Mouse (Mus musculus) c-Kit-positive CD71-positive TER-119-negative erythroid progenitor cells, embryonic 14.5 days (primary cell): ENCODE measurements around the gene Zfp383.
"Not testable (repeated sequence)": the region's sequence is repeated elsewhere in the genome, so short reads cannot be mapped to it uniquely, and the experiment has no call there.

Experiments used
- DNase-seq: peaks from one replicate; pipeline ENCODE4 v3.0.0-alpha.2; 2013; ENCODE audit warnings: low read depth

The Zfp383 gene

GRCm38 (mm10) chr7:29908130-29908950, at the start of gene Zfp383:
Gene Zfp383, plus strand, starts transcription at chr7:29908223.
- peak; percentile 58 for DNase-seq

DNA sequence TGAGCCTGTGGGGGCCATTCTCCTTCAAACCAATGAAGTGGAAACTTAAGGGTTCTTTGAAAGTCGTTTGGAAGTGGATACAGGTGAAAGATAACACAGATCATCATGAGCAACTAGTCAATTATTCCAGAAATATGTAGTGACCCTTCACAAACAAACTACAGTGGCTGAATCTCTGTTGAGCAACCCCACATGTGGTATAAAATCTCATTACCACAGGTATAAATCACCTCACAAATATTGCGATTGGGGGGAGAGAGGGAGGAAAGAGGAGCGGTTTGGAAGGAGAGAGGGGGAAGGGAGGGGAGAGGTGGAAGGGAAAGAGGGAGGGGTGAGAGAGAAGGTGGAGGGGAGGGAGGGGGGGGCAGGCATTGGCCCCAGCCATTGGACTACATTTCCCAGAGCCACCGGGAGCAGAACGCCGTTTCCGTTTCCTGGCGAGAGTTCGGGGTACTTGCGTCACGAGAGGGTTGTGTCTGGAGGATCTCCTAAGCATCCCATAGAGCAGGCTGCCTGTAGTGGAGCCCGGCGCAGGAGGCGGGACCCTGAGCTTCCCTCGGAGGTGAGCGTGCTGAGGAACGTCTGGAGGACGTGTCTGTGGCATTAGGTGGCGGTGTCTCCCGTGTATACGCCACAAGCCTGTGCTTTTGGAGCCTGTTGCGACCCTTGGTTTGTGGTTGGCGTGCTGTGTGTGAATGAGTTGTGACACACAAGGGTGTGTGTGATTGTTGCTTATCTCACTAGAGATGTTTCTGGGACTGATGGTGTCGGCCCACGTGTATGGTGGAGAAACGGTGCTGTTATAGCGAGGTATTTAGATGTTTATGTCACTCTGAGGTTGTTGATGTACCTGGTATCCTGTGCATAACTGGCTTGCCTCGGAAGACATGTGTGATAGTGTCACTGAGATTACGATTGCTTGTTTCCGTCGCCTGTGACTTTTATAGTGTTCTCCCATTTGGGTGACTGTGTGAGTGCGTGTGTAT, 48.2 kb upstream of the Zfp383 start, which contains the start of gene Zfp420:
Gene Zfp420 (plus strand): TSS at position 448 of the 986 bp plus-strand sequence.
- DNase-seq = peak; percentile 81

DNA sequence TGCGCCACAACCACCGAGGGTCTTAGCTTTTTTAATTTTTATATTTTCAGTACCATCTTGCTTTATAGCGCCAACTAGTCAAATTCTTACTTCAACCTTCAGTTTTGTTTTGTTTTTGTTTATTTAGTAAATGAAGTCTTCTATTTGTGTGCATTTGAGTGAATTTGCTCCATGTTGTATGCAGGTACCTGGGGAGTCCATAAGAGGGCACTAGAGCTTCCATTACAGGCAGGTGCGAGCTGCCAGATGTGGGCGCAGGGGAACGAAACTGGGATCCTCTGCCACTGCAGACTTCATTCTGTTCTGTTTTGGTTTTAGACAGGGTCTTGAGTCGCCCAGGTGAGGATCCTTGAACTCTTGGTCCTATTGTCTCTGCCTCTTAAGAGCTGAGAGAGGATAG, 46.4 kb upstream of the Zfp383 start:
- no peak for DNase-seq

GRCm38 (mm10) chr7:29874256-29874655, 33.8 kb upstream of the Zfp383 start:
- DNase-seq = no peak

DNA sequence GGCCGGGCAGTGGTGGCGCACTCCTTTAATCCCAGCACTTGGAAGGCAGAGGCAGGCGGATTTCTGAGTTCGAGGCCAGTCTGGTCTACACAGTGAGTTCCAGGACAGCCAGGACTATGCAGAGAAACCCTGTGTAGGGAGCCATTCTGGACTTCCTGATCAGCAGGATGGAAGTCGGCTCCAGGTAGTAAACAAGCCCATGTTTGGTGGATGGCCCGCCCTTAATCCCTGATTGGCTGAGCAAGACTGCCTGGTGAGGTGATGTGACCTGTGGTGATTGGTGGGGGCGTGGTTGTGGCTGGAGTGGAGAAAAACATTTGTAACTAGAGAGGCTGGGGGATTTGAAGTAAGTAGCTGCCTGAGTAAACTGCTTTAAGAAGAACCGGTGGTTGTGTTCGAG, 30.5 kb upstream of the Zfp383 start:
- not testable (repeated sequence) for DNase-seq

- no peak for DNase-seq
Measured at GRCm38 (mm10) chr7:29880056-29880455, 28.0 kb upstream of the Zfp383 start.

- DNase-seq = no peak
Measured at GRCm38 (mm10) chr7:29880916-29881315, 27.1 kb upstream of the Zfp383 start.

DNA sequence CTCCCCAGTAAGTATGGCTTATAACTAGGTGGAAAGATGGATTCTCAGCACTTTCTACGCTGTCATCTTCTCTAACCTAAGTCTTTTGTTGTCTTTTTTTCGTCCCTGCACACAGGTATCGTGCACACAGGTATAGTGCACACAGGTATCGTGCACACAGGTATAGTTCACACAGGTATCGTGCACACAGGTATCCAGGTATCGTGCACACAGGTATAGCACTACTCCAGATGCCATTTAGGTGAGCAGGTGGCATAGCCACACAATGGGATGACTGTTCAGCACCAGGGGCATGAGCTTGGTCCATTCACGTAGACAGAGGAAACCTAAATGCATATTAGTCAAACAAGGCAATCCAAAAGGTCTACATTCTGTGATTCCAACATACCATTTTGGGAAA, 17.5 kb upstream of the Zfp383 start:
- DNase-seq = no peak

DNA sequence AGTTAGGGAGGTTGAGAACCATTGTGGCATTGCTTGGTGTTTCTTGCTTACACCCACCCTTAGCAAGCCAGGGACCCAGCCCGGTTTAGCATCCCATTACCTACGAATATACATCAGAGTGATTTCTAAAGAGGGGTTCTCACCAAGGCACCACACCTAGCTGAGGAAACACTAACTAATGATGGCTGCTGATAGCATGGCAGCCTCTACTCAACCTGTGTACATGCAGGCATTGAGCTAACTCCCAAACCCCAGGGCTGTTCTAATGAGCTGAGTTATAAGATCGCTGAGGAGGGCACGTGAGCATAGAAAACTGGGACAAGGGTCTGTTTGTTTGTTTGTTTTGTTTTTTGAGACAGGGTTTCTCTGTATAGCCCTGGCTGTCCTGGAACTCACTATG, 15.3 kb upstream of the Zfp383 start:
- no peak for DNase-seq

DNA sequence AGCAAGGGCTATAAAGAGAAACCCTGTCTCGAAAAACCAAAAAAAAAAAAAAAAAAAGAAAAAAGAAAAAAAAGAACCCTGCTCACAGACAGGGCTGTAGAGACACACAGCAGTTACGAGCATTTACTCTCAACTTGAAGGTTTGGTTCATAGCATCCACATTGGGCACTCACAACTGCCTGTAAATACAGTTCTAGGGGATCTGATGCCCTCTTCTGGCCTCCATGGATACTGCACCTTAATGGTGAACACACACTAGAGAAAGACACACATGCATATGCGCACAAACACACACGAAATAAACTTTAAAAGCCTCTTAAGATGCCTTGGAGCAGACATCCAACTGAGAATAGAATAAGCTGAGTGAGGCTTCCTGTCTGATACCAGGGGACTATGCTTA, 9.7 kb upstream of the Zfp383 start:
- no peak for DNase-seq

GRCm38 (mm10) chr7:29904101-29904500, 3.9 kb upstream of the Zfp383 start:
- no peak for DNase-seq

DNA sequence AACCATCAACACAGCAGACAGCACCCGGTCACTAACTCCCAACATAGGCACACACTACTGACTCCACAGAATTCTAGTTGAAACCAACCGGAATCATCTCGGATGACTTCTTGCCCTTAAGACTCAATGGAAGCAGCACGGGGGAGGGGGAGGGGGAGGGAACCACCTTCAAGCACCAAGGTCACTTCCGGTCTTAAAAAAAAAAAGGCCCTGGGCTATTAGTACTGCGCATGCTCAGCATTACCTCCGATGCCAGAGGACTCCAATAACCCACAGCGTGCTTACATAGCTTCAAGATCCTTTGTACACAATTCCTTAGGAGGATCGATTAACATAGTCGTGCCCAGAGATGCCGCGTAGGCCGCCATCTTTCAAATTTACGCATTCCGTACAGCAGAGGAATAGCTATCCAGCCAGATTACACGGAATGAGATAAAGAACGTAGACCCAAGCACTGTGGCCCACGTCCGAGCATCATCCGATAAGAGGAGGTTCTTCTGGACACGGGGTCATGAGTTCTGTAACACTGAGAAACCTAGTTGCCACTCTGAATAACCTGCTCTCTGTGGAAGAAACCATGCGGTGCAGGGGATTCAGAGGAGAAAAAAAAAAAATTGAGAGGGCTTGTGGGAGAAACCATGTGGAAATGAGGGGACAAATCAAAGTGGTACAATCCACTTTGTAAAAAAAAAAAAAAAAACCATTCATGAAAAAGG, 1.9 kb upstream of the Zfp383 start, which contains the start of gene Zfp27:
Gene Zfp27 (minus strand): TSS at position 607 of the 716 bp plus-strand sequence.
- DNase-seq = peak; percentile 50

DNA sequence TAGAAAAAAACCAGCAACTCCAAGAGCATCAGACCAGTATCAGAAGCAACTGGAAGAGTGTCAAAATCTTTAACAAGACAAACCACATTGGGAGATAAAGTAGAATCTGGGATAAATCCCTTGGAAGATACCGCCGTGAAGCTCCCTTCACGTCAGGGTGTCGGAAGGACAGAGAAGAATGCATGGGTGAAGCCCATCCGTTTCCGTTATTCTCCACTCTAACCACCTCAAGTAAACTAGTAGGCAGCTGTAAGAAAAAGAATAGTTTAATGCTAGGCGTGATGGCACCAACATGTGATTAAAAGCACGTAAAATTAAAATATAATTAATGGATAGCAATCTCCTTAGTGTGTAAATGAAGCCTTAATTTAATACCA, 1.4 kb upstream of the Zfp383 start:
- peak; percentile 4 for DNase-seq

GRCm38 (mm10) chr7:29907206-29907605, 817 bp upstream of the Zfp383 start:
- DNase-seq = no peak

DNA sequence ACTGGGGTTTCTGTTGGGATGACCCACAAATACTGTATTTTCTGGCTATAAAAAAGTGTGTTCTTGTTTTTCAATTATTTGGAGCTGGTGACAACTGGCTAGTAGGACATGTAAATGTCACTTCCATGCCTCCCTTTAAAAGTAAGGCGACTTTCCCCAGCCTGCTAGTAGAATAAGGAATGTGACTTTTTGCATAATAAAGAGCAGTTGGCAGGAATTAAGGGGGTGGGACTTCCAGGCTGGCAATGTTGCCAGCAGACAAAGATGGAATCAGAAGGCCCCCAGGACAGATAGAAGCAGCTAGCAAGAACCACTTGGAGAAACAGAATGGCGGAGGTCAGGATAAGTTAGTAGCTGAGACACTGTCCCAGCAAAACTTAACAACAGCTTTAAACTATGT, 2.2 kb downstream of the Zfp383 start:
- no peak for DNase-seq

- DNase-seq = no peak
Measured at GRCm38 (mm10) chr7:29912172-29912571, 4.1 kb downstream of the Zfp383 start.

- no peak for DNase-seq
Measured at GRCm38 (mm10) chr7:29917371-29918061, 9.5 kb downstream of the Zfp383 start.

GRCm38 (mm10) chr7:29918062-29918453, 10.0 kb downstream of the Zfp383 start:
- no peak for DNase-seq

GRCm38 (mm10) chr7:29921439-29922093, 13.5 kb downstream of the Zfp383 start:
- no peak for DNase-seq

GRCm38 (mm10) chr7:29922780-29923179, 14.8 kb downstream of the Zfp383 start:
- no peak for DNase-seq

GRCm38 (mm10) chr7:29938856-29939255, 30.8 kb downstream of the Zfp383 start:
- no peak for DNase-seq
